Mouse (Mus musculus) lung, postnatal 0 days (tissue): Measurements from ENCODE around the gene Camta1.

Source experiments
- CTCF ChIP-seq: IDR thresholded peaks from 2 replicates; pipeline ENCODE4 v1.5.1; 2016; ENCODE audit warnings: antibody characterized with exemption, mild to moderate bottlenecking
- EP300 ChIP-seq: IDR thresholded peaks from 2 replicates; pipeline ENCODE4 v1.6.1; 2016; ENCODE audit warnings: antibody characterized with exemption, mild to moderate bottlenecking, control low read depth

DNA sequence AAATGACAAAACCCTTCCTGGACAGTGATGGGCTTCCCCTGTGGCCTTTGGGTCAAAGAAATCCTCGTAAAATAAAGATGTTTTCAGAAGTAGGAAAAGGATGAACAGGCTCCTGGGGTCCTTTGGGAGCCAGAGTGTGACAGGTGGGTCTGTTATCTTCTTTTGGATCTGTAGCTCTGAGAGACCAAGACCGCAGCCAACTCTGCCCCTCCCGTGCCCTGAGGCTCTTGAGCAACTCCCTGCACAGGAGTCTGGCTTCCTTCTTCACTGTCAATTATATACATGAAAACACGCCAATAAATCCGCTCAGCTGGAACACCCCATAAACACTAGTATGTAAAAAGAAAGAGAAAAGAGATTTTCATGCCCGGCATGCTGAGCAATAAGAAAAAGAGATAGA, 250.1 kb downstream of the Camta1 start:
- TF ChIP-seq CTCF (no peak), EP300 (no peak)
